Mouse (Mus musculus): Measurements from ENCODE around the gene Ripk1. TPM values are rescaled to one million over a fixed set of nuclear protein-coding genes. Genes with fewer than 3 reads are reported as not detected.

The Ripk1 gene
- polyA plus RNA-seq (2014; fragmentation: Nextera tagmentation; extraction: Ambion mirVana): 20.3 TPM in 2 replicates

DNA sequence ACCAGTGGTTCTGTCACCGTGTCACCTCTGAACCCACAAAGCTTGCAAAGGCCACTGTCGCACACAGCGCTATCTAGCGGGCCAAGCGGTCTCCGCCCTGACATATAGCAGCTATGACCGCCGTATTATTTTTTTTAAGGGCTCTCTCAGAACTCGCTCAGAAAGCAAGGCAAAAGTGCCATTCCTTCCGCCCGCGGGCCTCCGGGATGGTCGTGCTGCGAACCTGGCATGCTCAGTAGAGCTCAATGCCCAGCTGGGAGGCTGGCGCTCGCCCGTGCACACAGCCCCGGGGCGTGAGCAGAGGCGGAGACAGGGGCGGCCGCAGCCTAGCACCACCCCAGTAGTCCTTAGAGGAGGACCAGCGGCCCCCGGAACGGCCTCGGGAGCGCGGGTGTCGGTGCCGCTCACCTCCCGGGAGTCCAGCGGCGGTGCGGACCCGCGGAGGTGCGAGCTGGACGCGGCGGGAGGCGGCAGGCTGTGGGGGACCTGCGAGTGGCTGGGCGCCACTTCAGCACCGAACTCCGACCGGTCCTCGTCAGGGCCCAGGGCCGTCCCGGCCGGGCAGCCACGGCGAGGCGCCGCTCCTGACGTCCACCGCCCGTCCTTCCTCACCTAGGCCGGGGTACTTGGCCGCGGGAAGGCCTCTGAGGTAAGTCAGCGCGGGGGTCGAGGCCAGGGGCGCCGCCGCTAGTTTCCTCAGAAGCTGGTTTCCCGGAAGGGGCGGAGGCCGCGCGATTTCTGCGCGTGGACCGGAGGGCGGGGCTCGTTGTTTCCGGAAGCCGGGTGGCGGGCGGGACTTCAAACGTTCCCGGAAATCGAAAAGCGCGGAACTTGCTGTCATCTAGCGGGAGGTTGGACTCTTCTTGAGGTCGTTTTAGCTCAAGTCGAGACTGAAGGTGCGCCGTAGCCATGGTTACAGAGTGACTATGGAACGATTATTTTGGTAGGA, at the start of gene Ripk1, which contains the start of gene Serpinb6a:
TSS of gene Ripk1 (plus strand) at position 306 of the 949 bp plus-strand sequence.
TSS of gene Serpinb6a (minus strand) at position 737 of the 949 bp plus-strand sequence.
- peak within 1 kb of the TSS; percentile 89 for H3K4me2 ChIP-seq (ENCODE audit: low read length)

DNA sequence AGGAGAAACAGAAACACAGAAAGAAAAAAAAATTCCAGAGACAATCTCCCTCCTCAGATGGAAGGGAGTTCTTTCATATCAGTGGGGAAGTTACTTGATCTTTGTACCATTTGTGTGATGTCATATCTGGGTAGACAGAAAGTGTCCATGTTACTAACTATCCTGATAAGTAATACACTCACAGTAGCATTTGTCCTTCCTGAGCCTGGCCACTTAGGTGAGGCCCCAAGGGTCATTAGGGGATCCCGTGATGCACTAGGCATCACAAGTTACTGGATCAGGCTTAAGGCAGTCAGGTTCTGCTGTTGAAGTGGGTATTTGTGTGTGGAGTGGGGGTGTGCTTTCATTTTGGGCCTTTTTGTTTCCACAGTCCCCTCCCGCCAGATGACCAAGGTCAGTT, 49.2 kb upstream of the Ripk1 start:
- H3K9me3 ChIP-seq (ENCODE audit: control insufficient read depth, low read length): no peaks in the 10 kb centered on the region
- ATAC-seq (replicated peaks; ENCODE audit: low FRiP score, low TSS enrichment, low read depth): no peak
- WGBS: 89% methylated on average over 2 of the region's 2 CpGs
- H3K36me3 ChIP-seq (ENCODE audit: control insufficient read depth, insufficient read depth, low read length): no peaks in the 10 kb centered on the region
- H3K27ac ChIP-seq (ENCODE audit: low read depth): no peak overlapping the region
- H3K4me1 ChIP-seq (replicated peaks; ENCODE audit: control insufficient read depth, insufficient read depth, low read length): no peaks in the 10 kb centered on the region
- H3K9ac ChIP-seq (ENCODE audit: low read length): no peak overlapping the region
- H3K27me3 ChIP-seq (replicated peaks; ENCODE audit: control insufficient read depth, insufficient read depth, low read length): no peaks in the 10 kb centered on the region
- no peak overlapping the region for H3K4me3 ChIP-seq (ENCODE audit: low read depth, low read length)
- no peak overlapping the region for H3K4me2 ChIP-seq (ENCODE audit: low read length)
- no peak for DNase-seq (ENCODE audit: low spot score)

More for the DNA sequence above, at the start of gene Ripk1, which contains the start of gene Serpinb6a:
- Histone ChIP-seq H3K9ac (ENCODE audit: low read length) (peak within 1 kb of the TSS; percentile 87), H3K36me3 (ENCODE audit: control insufficient read depth, insufficient read depth, low read length) (no peaks in the 10 kb centered on the region), H3K27ac (ENCODE audit: low read depth) (peak within 1 kb of the TSS; percentile 87), H3K9me3 (ENCODE audit: control insufficient read depth, low read length) (no peaks in the 10 kb centered on the region), H3K27me3 (replicated peaks; ENCODE audit: control insufficient read depth, insufficient read depth, low read length) (no peaks in the 10 kb centered on the region), H3K4me1 (replicated peaks; ENCODE audit: control insufficient read depth, insufficient read depth, low read length) (peaks cover 14% of the 10 kb centered on the region; the same call in 1 of the 2 replicates), H3K4me3 (ENCODE audit: low read depth, low read length) (peak within 1 kb of the TSS; percentile 92)
- ATAC-seq (replicated peaks; ENCODE audit: low FRiP score, low TSS enrichment, low read depth) (peak; percentile 97), DNase-seq (ENCODE audit: low spot score) (peak; percentile 94)
- under 1% methylated on average over 90 of the region's 92 CpGs for WGBS

DNA sequence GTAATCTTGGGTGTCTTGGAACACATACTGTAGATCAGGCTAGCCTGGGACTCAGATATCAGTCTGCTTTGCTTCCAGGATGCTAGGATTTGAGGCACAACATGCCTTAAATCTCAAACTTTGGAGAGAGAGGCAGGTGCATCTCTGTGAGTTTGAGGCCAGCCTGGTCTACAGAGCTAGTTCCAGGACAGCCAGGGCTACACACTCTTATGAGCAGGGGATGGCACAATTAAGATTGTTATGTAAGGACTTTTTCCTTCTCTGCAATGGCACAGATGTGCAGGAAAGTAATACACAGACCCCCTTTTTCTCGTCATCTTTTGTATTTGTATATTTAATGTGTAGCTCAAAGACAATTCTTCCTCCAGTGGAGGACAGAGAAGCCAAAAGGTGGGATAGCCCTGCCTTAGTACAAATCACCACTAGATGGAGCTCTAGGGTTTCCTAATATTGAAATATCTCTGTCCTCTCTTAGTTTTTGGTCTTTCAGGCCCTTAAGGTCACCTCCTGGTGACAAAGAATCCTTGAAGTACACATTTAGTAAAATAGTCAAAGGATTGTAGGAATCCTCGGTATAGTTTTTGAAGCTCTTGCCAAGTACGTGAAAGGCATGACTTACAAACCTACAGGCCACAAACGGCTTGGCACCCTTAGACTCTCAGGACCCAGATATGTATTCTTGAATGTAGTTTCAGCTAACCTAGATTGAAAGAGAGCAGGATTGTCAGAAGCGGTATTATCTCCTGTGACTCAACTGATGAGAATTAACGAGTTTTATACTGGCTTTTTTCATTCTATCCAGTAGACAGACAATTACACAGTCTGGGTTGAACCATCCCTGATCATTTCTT, 45.4 kb upstream of the Ripk1 start:
- no peak overlapping the region for H3K9ac ChIP-seq (ENCODE audit: low read length)
- H3K4me2 ChIP-seq (ENCODE audit: low read length): no peak overlapping the region
- no peak overlapping the region for H3K4me3 ChIP-seq (ENCODE audit: low read depth, low read length)
- H3K4me1 ChIP-seq (replicated peaks; ENCODE audit: control insufficient read depth, insufficient read depth, low read length): no peaks in the 10 kb centered on the region
- H3K36me3 ChIP-seq (ENCODE audit: control insufficient read depth, insufficient read depth, low read length): no peaks in the 10 kb centered on the region
- no peaks in the 10 kb centered on the region for H3K9me3 ChIP-seq (ENCODE audit: control insufficient read depth, low read length)
- no peak for ATAC-seq (replicated peaks; ENCODE audit: low FRiP score, low TSS enrichment, low read depth)
- 43% methylated on average over 6 of the region's 6 CpGs for WGBS
- no peaks in the 10 kb centered on the region for H3K27me3 ChIP-seq (replicated peaks; ENCODE audit: control insufficient read depth, insufficient read depth, low read length)
- no peak overlapping the region for H3K27ac ChIP-seq (ENCODE audit: low read depth)
- DNase-seq (ENCODE audit: low spot score): no peak

DNA sequence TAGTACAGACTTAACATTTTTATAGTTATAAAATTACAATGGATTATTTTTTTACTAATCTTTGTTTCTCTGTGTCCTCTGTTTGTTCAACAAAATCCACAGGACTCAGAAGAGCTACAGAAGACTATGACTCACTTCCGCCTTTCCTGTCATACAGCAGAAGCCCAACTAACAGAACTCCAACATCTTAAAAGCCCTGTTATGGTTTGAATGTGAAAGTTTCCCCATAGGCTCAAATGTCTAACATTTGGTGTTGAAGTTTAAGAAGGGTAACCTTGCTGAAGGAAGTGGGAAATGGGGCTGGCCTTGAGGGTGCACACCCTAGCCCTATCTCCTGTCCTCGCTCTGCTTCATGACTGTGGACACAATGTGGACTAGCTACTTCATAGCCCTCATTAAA, 42.4 kb upstream of the Ripk1 start:
- no peak for DNase-seq (ENCODE audit: low spot score)
- H3K4me1 ChIP-seq (replicated peaks; ENCODE audit: control insufficient read depth, insufficient read depth, low read length): no peaks in the 10 kb centered on the region
- H3K9me3 ChIP-seq (ENCODE audit: control insufficient read depth, low read length): no peaks in the 10 kb centered on the region
- no peaks in the 10 kb centered on the region for H3K36me3 ChIP-seq (ENCODE audit: control insufficient read depth, insufficient read depth, low read length)
- no peak overlapping the region for H3K27ac ChIP-seq (ENCODE audit: low read depth)
- H3K27me3 ChIP-seq (replicated peaks; ENCODE audit: control insufficient read depth, insufficient read depth, low read length): no peaks in the 10 kb centered on the region
- H3K4me2 ChIP-seq (ENCODE audit: low read length): no peak overlapping the region
- no peak for ATAC-seq (replicated peaks; ENCODE audit: low FRiP score, low TSS enrichment, low read depth)
- no peak overlapping the region for H3K4me3 ChIP-seq (ENCODE audit: low read depth, low read length)
- no peak overlapping the region for H3K9ac ChIP-seq (ENCODE audit: low read length)
- WGBS: 91% methylated on average over 2 of the region's 2 CpGs

- Histone ChIP-seq H3K4me3 (ENCODE audit: low read depth, low read length) (peak within 1 kb of the TSS; percentile 62), H3K36me3 (ENCODE audit: control insufficient read depth, insufficient read depth, low read length) (no peaks in the 10 kb centered on the region), H3K27me3 (replicated peaks; ENCODE audit: control insufficient read depth, insufficient read depth, low read length) (no peaks in the 10 kb centered on the region), H3K4me2 (ENCODE audit: low read length) (peak within 1 kb of the TSS; percentile 53), H3K9ac (ENCODE audit: low read length) (peak within 1 kb of the TSS; percentile 61), H3K9me3 (ENCODE audit: control insufficient read depth, low read length) (no peaks in the 10 kb centered on the region), H3K27ac (ENCODE audit: low read depth) (peak within 1 kb of the TSS; percentile 89), H3K4me1 (replicated peaks; ENCODE audit: control insufficient read depth, insufficient read depth, low read length) (peaks cover 10% of the 10 kb centered on the region)
- WGBS: 3% methylated on average over 22 of the region's 22 CpGs
- DNase-seq (ENCODE audit: low spot score) (peak; percentile 93), ATAC-seq (replicated peaks; ENCODE audit: low FRiP score, low TSS enrichment, low read depth) (peak; percentile 91)
These were observed 37.7 kb upstream of the Ripk1 start, which contains the start of gene Nqo2 for GRCm38 (mm10) chr13:33964206-33965046. Nqo2 (plus strand) TSS chr13:33964687.

- Histone ChIP-seq H3K27ac (ENCODE audit: low read depth) (peak overlapping the region; percentile 89), H3K9me3 (ENCODE audit: control insufficient read depth, low read length) (no peaks in the 10 kb centered on the region), H3K27me3 (replicated peaks; ENCODE audit: control insufficient read depth, insufficient read depth, low read length) (no peaks in the 10 kb centered on the region), H3K4me3 (ENCODE audit: low read depth, low read length) (peak overlapping the region; percentile 62), H3K4me2 (ENCODE audit: low read length) (peak overlapping the region; percentile 53), H3K36me3 (ENCODE audit: control insufficient read depth, insufficient read depth, low read length) (no peaks in the 10 kb centered on the region), H3K4me1 (replicated peaks; ENCODE audit: control insufficient read depth, insufficient read depth, low read length) (peaks cover 10% of the 10 kb centered on the region), H3K9ac (ENCODE audit: low read length) (peak overlapping the region; percentile 61)
- DNase-seq (ENCODE audit: low spot score): peak; percentile 53
- peak; percentile 56; the same call in 1 of the 2 replicates for ATAC-seq (replicated peaks; ENCODE audit: low FRiP score, low TSS enrichment, low read depth)
- 14% methylated on average over 14 of the region's 14 CpGs for WGBS
These were observed 36.8 kb upstream of the Ripk1 start for GRCm38 (mm10) chr13:33965056-33966024.

DNA sequence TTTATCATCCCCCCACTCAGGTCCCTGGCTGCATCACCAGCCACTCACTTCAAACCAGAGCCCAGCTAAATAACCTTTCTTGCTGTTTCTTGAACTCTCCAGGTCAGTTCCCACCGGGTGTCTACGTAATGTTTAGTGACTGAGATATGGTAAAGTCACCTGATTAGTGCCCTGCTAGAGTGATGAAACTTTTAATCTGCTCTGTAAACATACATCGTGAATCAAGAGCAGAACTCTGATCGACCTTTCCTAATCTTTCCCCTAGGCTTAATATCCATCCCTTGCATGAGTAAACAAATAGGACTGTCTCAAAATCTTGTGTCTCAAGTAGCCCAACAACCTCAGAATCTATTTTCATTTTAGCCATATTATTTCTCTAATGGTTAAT, 36.1 kb upstream of the Ripk1 start:
- DNase-seq (ENCODE audit: low spot score) (no peak), ATAC-seq (replicated peaks; ENCODE audit: low FRiP score, low TSS enrichment, low read depth) (no peak)
- no peaks in the 10 kb centered on the region for H3K9me3 ChIP-seq (ENCODE audit: control insufficient read depth, low read length)
- H3K27me3 ChIP-seq (replicated peaks; ENCODE audit: control insufficient read depth, insufficient read depth, low read length): no peaks in the 10 kb centered on the region
- H3K36me3 ChIP-seq (ENCODE audit: control insufficient read depth, insufficient read depth, low read length): no peaks in the 10 kb centered on the region
- no peak overlapping the region for H3K9ac ChIP-seq (ENCODE audit: low read length)
- no peak overlapping the region; the same call in 1 of the 2 replicates for H3K27ac ChIP-seq (ENCODE audit: low read depth)
- H3K4me1 ChIP-seq (replicated peaks; ENCODE audit: control insufficient read depth, insufficient read depth, low read length): peaks cover 10% of the 10 kb centered on the region
- peak overlapping the region; percentile 53 for H3K4me2 ChIP-seq (ENCODE audit: low read length)
- H3K4me3 ChIP-seq (ENCODE audit: low read depth, low read length): peak overlapping the region; percentile 62; the same call in 1 of the 2 replicates
- WGBS: 43% methylated on average over 4 of the region's 4 CpGs
